Mouse (Mus musculus): ENCODE measurements around the gene Ano8.
A peak's percentile ranks its signal among the peaks of the same experiment; 100 is the strongest.

Gene Ano8

DNA sequence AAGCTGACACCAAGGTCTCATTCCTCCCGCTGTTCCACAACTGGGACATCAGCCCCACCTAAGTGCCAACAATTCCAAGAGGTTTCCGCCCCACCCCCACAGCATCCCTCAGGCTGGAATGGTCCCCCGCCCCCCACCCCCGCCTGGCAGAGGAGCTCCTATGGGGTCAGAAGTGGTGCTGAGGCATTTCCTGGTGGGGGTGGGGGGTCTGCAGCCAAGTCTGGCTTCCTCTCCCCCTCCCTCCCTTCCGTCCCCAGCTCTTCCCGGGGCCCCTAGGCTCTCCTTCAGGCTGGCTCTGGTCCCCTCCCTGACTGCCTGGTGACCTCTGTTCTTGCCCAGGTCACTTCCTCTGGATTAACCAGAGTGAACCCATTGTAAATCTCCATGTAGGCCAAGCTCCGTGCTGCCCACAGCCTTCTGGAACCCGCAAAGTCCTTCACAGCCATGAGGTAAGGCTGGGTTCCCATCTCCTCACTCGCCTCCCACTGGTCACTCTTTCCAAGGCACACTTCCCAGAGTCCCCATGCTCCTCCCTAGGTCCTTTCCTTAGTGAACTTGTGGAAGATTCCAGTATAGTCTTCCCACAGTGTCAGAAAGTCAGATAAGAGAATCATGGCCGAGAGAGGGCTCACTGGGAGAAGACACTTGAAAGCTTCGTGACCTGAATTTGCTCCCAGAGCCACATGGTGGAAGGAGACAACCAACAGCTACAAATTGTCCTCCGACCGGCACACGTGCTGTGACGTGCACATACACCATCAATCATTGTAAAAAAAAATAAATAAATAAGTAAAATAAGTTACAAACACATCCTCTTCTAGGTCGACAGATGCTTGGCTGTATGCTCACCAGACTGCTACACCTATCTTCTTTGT lies 13.3 kb upstream of the Ano8 start:
- no peak for DNase-seq (ENCODE audit: low spot score in 2 of 2)

DNA sequence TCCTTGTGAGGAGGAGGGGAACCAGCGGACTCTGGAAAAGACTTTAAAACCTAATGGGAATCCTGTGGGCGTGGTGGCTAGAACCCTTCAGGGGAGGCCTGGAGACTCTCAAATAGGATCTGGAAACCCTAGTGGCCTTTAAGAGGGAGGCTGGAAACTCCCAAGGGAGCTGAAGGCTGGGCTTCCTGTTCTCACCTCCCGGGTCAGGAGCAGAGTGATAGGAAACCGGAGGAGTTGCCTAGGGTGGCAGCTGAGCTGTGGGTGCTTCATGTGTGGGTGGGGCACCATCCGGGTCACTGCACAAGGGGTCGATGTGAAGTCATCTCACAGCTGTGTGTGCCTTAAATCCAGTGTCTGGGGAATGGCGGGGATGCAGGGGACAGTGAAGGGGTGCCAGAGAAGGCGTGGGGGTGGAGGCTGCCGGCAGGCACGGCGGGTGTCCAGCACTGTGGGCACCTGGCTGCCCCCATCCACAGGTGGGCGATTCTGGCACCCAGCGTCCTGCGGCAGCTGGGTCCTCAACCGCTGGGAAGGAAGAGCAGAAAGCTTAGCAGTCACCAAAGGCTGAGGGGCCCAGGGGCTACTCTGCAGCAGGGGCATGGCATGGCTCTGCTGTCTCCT lies 12.2 kb upstream of the Ano8 start:
- DNase-seq (ENCODE audit: low spot score in 2 of 2) = no peak

DNA sequence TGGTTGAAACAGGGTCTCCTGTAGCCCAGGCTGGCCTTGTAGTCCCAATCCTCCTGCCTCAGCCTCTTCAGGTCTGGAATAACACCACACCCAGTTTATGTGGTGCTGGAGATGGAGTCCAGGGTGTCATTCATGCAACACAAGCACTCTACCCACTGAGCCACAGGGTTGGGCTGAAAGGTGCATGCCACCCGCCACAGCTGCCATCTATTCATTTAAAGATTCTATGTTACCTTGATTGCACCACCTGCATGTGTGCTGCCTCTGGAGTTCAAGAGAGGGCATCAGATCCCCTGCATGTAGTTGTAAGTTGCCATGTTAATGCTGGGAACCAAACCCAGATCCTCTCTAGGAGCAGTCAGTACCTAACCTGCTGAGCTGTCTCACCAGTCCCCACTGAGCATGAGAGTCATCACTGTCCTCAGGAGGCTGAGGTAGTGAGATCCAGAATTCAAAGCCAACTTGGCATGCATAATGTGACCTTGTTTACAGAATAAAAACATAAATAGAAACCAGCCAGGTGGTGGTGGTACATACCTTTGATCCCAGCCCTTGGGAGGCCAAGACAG lies 11.4 kb upstream of the Ano8 start:
- DNase-seq (ENCODE audit: low spot score in 2 of 2) = no peak

DNA sequence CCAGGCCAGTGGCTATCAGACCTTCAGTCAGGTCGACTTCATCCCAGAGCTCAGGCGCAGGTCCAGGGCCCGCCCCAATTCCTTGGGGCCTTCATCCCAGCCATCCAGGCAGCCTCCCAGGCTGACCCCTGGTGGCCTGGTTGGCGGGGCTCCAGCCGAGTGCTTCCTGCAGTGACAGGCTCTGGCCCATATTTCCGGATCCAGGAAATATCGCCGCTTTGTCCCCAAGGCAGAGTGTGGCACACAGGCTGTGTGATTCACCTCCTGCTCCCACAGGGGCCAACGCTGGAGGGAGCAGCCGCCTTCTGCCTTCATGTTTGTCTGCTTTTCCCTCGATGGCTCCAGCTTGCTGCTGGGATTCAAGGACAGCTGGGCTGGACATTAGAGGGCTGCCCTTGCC lies 10.7 kb upstream of the Ano8 start:
- DNase-seq (ENCODE audit: low spot score in 2 of 2) = no peak

DNA sequence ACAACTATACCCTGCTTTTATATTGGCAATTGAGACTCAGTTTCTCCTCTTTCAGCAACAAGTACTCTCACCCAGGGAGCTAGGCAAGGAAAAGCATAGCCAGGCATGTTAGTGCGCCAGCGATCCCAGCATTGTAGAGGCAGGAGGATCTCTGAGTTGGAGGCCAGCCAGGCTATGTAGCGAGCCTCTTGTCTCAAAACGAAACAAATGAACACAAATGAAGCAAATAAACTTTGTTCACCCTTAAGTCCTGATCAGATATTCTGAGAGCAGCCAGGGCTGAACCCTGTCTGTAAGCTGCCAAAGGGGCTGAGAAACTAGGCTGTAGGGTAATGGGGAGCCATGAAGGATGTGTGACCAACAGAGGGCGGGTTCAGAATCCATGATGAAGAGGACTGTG lies 10.0 kb upstream of the Ano8 start:
- DNase-seq (ENCODE audit: low spot score in 2 of 2) = no peak

DNA sequence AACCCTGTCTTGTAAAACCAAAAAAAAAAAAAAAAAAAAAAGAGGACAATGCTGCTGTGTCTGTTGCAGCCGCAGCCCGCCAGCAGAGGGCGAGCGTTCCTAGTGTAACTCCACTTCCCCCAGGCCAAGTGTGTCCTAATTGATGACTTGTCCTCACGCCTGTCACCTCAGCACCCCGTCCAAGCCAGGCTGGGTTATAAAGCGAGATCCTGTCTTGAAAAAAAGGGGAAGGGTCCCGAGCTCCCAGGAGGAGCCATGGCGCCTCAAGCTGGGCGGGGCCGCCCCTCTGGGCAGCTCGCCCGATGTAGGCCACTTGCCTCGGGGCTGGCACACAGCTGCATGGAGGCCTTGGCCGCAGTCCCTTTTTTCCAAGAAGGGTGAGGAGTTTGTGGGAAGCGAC lies 9.3 kb upstream of the Ano8 start:
- DNase-seq (ENCODE audit: low spot score in 2 of 2) = peak; percentile 75 to 81

DNA sequence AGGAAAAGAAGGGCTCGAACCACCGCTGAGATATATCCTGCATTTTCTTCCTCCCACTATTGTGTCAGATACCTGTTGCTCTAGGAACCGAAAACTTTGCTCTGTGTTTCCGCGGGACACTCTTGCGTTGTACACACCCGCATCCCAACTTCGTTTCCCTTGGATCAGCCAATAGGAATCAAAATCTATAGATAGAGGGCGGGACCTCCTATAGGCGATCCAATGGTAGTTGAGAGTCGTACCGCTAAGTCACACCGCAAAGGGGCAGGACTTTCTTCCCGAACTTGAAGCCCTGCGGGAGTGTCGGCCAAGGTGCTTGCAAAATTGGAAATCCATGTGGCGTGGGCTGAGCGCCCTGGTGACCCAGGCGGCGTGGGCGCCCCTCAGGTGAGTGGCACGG lies 2.7 kb upstream of the Ano8 start:
- peak; percentile 84 to 91 for DNase-seq (ENCODE audit: low spot score in 2 of 2)

DNA sequence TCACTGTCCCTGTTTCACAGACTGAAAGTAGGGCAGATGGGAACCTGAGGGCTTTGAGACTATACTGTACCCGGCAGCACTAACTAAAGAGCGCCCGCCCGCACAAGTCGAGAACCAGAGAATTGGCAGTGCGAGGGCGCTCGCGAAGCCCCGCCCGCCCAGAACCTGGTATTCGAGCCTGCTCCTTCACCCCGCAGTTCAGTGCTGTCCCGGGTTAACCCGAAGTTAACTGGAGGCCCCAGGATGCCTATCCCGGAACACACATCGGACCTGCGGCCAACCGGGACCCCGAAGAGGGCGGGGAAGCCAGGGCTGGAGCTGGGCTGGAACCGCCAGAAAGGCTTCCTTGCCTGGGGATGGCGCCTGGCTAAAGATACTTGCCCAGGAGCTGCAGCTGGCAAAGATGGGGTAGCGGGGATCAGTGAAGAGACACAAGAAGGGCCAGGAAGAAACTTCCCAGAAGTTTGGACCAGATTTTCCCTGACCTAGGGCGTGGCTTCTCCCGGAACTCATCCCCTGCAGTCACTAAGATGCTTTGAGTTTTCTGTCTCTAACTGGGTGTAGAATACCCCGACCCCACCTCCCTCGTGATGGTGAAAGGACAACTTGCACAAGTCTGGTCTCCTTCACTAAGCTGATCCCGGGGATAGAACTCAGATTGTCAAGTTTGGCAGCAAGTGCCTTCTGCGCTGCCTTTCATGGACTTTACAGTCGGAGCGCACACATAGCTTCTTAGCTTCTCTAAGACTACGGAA lies 2.1 kb upstream of the Ano8 start, which contains the start of gene Gtpbp3:
Gene Gtpbp3, plus strand, starts transcription at position 413 of the 755 bp plus-strand sequence.
- DNase-seq (ENCODE audit: low spot score in 2 of 2) = peak; percentile 72 to 84

DNA sequence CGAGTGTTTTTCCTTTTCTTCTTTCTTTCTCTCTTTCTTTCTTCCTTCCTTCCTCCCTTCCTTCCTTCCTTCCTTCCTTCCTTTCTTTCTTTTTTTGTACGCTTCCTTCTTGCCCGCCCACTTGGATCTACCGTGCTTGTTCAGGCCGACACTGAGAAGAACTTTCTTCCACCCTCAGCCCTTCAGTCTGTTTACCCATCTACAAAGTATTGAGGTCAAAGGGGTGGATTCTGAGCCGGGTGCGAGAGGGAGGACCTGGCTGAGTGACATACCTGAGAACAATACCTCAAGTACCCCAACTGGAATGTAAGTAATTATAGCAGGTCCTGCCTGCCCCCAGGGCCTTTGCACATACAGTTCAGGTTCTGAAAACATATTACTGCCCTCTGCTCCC lies 370 bp upstream of the Ano8 start:
- DNase-seq (ENCODE audit: low spot score in 2 of 2) = no peak

DNA sequence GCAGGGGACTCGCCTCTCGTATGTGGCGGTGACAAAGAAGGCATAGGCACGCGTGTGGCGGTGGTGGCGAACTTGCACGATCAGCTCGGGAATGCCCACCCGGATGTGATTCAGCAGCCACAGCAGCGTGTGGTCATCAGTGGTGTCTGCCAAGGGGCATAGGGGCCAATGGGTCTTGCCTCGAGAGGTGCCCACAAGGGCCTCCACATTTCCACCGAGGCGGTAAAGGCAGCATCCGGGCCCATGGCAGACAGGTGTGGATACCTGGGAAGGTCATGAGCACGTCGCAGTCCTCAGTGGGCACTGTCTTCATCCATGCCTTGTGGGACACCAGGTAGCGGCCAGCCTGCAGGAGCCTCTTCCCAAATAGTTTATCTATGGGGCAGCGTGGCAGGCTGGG lies 1.0 kb downstream of the Ano8 start:
- DNase-seq (ENCODE audit: low spot score in 2 of 2) = no peak

DNA sequence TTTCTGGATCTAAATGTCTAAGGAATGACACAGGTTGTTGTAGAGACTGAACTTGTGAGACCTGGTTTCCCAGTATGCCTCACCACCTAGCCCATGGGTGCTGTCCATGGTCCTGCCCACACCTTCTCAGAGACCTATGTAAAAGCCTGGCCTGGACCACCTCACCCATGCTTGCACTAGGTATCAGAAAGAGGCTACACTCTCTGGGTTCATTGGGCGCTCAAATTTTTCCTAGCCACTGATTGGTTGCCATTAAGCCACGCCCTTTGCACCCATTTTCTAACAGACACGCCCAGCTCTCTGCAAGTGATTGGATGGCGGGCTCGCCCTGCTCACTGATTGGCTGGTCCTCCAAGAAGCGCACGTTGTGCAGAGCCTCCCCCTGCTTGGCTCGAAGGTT lies 1.8 kb downstream of the Ano8 start:
- DNase-seq (ENCODE audit: low spot score in 2 of 2) = no peak

DNA sequence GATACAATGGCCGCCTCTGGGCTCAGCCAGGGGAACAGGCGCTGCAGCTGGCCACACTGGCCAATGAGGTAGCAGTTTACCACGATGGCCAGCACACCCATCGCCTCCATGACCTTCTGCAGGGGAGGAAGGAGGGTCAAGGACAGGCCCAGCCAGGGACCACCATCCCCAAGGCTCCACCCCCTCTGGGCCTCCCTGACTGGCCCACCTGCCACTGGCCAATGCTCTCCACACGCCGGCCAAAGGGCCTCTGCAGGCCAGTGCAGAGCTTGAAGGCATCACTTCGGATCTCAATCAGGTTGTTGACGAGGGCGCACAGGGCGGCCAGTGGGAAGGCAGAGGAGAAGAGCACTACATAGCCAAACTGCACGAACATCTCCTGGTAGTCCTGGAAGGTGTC lies 6.8 kb downstream of the Ano8 start:
- DNase-seq (ENCODE audit: low spot score in 2 of 2) = no peak

DNA sequence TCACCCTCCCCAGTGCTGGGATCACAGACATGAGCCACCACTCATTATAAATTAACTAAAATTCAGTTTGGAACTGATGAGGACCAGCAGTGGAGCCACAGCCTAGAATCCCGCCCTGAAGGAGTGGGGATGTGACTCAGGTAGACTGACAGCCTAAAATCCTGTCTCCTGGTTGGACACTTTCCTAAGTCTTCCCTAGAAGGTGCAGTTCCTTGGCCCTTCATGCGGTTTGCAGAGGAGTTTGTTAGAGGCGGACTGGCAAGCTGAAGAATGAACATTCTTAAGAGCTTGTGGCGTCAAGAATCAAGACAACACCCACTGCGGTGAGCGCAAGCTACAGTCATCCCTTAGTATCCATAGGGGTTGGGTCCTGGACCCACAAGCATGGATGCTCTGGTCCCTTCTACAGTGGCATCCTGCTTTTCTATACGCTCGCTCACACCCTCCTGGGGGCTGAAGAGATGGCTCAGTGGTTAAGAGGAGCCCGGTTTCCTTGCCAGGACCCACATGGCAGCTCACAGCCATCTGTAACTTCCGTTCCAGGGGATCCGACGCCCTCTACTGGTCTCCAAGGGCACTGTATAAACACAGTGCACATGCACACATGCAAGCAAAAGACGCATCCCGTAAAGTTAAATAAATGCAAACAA lies 8.4 kb downstream of the Ano8 start:
- DNase-seq (ENCODE audit: low spot score in 2 of 2) = no peak

DNA sequence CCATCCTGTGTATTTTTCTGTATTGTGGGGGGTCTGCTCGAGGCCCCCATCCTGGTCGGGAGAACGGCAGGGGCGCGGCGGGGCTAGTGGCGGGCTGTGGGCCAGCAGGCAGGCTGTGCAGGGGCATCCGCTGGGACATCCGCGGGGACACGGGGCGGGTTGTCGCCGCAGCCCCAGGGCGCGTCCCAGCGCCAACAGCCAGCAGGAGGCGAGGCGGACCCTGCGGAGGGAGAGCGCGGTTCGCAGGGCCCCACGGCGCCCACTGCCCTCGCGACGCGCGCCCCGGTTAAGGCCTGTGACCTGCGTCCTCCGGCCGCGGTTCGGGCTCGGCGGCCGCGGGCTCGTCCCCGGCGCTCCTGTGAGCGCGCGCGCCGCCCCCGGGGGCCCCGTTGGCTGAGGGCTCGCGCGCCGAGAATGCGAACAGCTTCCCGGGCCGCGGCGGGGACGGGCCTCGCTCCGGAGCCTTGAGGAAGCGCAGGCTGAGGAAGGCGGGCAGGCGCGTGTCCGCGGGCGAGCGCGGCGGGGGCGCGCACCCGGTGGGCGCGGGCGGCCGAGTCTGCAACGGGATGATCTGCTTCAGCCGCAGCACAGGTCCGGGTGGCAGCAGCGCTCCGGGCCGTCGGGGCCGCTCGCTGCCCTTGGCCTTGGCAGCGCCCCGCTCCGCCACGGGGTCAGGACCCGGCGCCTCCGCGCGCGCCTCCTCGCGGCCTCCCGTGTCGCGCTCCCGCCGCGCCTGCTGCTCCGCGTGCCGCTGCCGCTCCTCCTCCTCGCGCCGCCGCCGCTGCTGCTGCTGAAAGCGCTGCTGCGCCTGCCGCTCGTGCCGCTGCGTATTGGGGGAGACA lies 9.4 kb downstream of the Ano8 start:
- DNase-seq (ENCODE audit: low spot score in 2 of 2) = peak; percentile 78 to 85

DNA sequence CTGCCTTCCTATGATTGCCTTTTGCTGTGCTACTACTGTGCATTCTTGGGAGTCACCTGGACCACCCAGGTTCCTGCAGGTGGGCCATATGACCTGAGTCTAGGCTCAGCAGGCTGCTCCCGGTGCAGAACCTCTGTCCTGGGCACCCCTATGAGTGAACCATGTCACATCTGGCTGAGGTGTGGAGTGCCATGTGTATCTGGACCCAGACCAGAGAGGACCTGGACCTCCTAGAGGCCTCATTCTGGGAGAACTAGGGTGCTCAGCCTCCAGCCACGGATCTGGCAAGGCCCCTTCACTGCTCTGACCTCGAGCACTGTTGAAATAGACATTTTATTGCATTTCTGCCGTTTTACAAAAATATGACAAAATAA lies 10.1 kb downstream of the Ano8 start:
- DNase-seq (ENCODE audit: low spot score in 2 of 2) = no peak

DNA sequence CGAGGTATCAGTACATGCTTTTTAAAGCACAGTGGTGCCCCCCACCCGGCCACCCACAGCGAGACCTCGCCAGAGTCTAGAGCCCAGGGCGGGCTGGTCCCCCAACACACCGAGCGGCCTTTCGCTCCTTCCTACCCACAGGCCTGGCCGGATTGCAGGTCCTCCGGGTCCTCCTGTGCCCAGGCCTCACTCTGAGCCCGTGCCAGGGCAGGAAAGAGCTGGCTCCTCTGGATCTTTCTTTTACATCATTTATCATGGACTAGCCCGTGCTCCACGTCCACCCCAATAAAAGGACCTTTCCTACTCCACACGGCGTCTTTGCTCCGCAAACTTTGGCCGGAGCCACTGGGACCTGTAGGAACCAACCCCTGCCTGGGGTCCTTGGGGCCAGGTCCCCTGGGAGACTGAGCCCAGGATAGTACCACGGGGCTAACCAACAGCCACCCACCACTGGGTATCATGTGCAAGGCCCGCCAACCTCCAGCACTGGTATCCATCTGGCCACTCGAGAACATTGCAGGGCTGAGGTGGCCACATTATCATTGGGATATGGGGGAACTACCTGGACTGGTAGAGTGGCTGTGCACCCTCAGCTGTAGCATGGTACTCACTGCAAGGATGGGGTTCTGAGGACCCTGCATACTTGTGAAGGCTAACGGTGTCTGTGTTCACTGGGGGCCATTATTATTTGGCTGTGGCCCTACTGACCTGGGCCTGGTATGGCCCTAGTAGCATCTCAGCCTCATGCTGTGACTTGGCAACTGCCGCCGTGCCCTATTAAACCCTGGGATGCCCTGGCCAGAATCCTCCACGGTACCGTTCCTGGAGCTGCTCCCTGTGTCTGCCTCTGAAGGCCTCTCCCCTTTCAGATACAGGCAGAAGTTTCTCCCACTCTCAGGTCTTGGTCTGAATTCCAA lies 10.7 kb downstream of the Ano8 start:
- DNase-seq (ENCODE audit: low spot score in 2 of 2) = no peak

DNA sequence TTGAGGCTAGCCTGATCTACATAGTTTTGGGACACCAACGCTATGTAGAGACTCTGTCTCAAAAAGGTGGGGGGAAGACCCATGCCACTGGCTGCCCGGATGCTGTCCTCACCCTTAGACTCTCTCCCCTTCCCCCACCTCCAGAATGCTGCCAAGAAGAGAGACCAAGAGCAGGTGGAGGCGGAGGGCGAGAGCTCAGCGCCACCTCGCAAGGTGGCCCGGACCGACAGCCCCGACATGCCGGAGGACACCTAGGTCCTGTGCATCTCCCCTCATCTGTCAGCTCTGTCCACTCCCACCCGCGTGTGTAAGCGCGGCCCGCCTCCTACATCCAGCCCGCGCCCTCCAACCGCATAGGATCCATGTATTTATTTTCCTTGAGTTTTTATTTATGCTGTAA lies 11.4 kb downstream of the Ano8 start:
- DNase-seq (ENCODE audit: low spot score in 2 of 2) = no peak

DNA sequence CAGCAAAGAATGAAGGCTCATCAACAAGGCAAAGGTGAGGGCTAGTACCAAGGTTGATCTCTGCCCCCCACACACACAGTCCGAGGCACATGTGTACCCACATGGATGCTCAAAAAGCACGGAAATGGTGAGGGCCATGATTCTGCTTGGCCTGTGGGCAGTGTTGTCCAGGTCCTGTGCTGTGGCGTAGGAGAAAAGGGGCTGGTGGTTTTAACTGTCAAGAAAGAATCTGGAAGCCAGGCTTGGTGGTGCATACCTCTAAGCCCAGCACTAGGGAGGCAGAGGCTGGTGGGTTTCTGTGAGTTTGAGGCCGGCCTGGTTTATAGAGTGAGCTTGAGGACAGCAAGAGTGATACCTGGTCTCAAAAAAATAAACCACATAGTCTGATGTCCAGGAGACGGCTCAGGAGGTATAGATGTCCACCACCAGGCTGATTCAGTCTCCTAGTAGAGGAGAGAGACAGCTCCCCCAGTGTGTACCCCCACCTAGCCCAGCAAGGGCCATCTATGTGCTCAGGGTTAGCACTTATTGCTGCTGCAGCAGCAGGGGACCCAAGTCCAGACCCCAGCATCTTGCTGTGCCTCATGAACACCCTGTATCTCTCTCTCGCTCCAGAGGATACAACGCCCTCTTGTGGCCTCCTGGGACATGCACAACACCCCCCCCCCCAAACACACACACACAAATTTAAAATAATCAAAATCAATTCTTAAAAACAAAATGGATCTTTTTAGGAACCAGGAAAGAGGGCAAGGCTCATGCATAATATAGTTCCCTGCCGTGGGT lies 13.0 kb downstream of the Ano8 start:
- DNase-seq (ENCODE audit: low spot score in 2 of 2) = no peak

DNA sequence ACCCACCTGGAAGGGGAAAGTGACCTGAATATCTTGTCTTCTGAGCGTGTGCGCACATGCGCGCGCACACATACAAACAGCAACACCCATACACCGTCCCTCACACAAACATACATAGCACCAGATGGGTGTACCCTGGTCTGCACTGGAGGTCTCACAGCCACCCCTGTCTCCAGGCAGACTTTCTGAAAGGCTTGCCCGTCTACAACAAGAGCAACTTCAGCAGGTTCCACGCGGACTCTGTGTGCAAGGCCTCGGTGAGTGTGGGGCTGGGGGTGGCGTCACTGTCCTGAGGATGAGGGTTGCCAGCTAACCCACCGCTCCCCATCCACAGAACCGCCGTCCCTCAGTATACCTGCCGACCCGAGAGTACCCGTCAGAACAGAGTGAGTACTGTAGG lies 13.9 kb downstream of the Ano8 start:
- DNase-seq (ENCODE audit: low spot score in 2 of 2) = no peak
